Mouse (Mus musculus): Measurements from ENCODE around the gene Ror2.

Ror2 gene

GRCm38 (mm10) chr13:53281604-53282396 is 4.1 kb downstream of the Ror2 start:
- in situ Hi-C loops (cut with MboI; ENCODE audit: low pct_unique_long_range_greater_than_20kb in 1 of 2, low sequenced_read_pairs in 2 of 2, unreplicated experiment in 1 of 2) = no loop called here

- in situ Hi-C loops (cut with MboI; ENCODE audit: low pct_unique_long_range_greater_than_20kb in 1 of 2, low sequenced_read_pairs in 2 of 2, unreplicated experiment in 1 of 2) = no loop called here
Measured at GRCm38 (mm10) chr13:53278908-53279307, 7.0 kb downstream of the Ror2 start.

GRCm38 (mm10) chr13:53276381-53276780 is 9.5 kb downstream of the Ror2 start:
- in situ Hi-C loops (cut with MboI; ENCODE audit: low pct_unique_long_range_greater_than_20kb in 1 of 2, low sequenced_read_pairs in 2 of 2, unreplicated experiment in 1 of 2) = no loop called here

- in situ Hi-C loops (cut with MboI; ENCODE audit: low pct_unique_long_range_greater_than_20kb in 1 of 2, low sequenced_read_pairs in 2 of 2, unreplicated experiment in 1 of 2) = no loop called here
Measured at GRCm38 (mm10) chr13:53275778-53276177, 10.1 kb downstream of the Ror2 start.

- in situ Hi-C loops (cut with MboI; ENCODE audit: low pct_unique_long_range_greater_than_20kb in 1 of 2, low sequenced_read_pairs in 2 of 2, unreplicated experiment in 1 of 2) = no loop called here
Measured at GRCm38 (mm10) chr13:53274771-53275170, 11.2 kb downstream of the Ror2 start.

GRCm38 (mm10) chr13:53271595-53271994 is 14.3 kb downstream of the Ror2 start:
- in situ Hi-C loops (cut with MboI; ENCODE audit: low pct_unique_long_range_greater_than_20kb in 1 of 2, low sequenced_read_pairs in 2 of 2, unreplicated experiment in 1 of 2) = no loop called here

- in situ Hi-C loops (cut with MboI; ENCODE audit: low pct_unique_long_range_greater_than_20kb in 1 of 2, low sequenced_read_pairs in 2 of 2, unreplicated experiment in 1 of 2) = no loop called here
Measured at GRCm38 (mm10) chr13:53270549-53270948, 15.4 kb downstream of the Ror2 start.

GRCm38 (mm10) chr13:53268541-53268940 is 17.4 kb downstream of the Ror2 start:
- in situ Hi-C loops (cut with MboI; ENCODE audit: low pct_unique_long_range_greater_than_20kb in 1 of 2, low sequenced_read_pairs in 2 of 2, unreplicated experiment in 1 of 2) = no loop called here

GRCm38 (mm10) chr13:53267849-53268248 is 18.1 kb downstream of the Ror2 start:
- in situ Hi-C loops (cut with MboI; ENCODE audit: low pct_unique_long_range_greater_than_20kb in 1 of 2, low sequenced_read_pairs in 2 of 2, unreplicated experiment in 1 of 2) = no loop called here

GRCm38 (mm10) chr13:53267155-53267554 is 18.8 kb downstream of the Ror2 start:
- in situ Hi-C loops (cut with MboI; ENCODE audit: low pct_unique_long_range_greater_than_20kb in 1 of 2, low sequenced_read_pairs in 2 of 2, unreplicated experiment in 1 of 2) = no loop called here

- in situ Hi-C loops (cut with MboI; ENCODE audit: low pct_unique_long_range_greater_than_20kb in 1 of 2, low sequenced_read_pairs in 2 of 2, unreplicated experiment in 1 of 2) = no loop called here
Measured at GRCm38 (mm10) chr13:53266543-53266951, 19.4 kb downstream of the Ror2 start.

- in situ Hi-C loops (cut with MboI; ENCODE audit: low pct_unique_long_range_greater_than_20kb in 1 of 2, low sequenced_read_pairs in 2 of 2, unreplicated experiment in 1 of 2) = no loop called here
Measured at GRCm38 (mm10) chr13:53264896-53265295, 21.0 kb downstream of the Ror2 start.

GRCm38 (mm10) chr13:53262509-53263250 is 23.2 kb downstream of the Ror2 start:
- in situ Hi-C loops (cut with MboI; ENCODE audit: low pct_unique_long_range_greater_than_20kb in 1 of 2, low sequenced_read_pairs in 2 of 2, unreplicated experiment in 1 of 2) = no loop called here

GRCm38 (mm10) chr13:53261106-53261771 is 24.7 kb downstream of the Ror2 start:
- in situ Hi-C loops (cut with MboI; ENCODE audit: low pct_unique_long_range_greater_than_20kb in 1 of 2, low sequenced_read_pairs in 2 of 2, unreplicated experiment in 1 of 2) = no loop called here

GRCm38 (mm10) chr13:53258943-53259342 is 27.0 kb downstream of the Ror2 start:
- in situ Hi-C loops (cut with MboI; ENCODE audit: low pct_unique_long_range_greater_than_20kb in 1 of 2, low sequenced_read_pairs in 2 of 2, unreplicated experiment in 1 of 2) = no loop called here

GRCm38 (mm10) chr13:53258497-53258896 is 27.4 kb downstream of the Ror2 start:
- in situ Hi-C loops (cut with MboI; ENCODE audit: low pct_unique_long_range_greater_than_20kb in 1 of 2, low sequenced_read_pairs in 2 of 2, unreplicated experiment in 1 of 2) = no loop called here

GRCm38 (mm10) chr13:53253255-53253654 is 32.7 kb downstream of the Ror2 start:
- in situ Hi-C loops (cut with MboI; ENCODE audit: low pct_unique_long_range_greater_than_20kb in 1 of 2, low sequenced_read_pairs in 2 of 2, unreplicated experiment in 1 of 2) = no loop called here

GRCm38 (mm10) chr13:53248586-53249401 is 37.1 kb downstream of the Ror2 start:
- in situ Hi-C loops (cut with MboI; ENCODE audit: low pct_unique_long_range_greater_than_20kb in 1 of 2, low sequenced_read_pairs in 2 of 2, unreplicated experiment in 1 of 2) = no loop called here

- in situ Hi-C loops (cut with MboI; ENCODE audit: low pct_unique_long_range_greater_than_20kb in 1 of 2, low sequenced_read_pairs in 2 of 2, unreplicated experiment in 1 of 2) = no loop called here
Measured at GRCm38 (mm10) chr13:53248080-53248479, 37.8 kb downstream of the Ror2 start.
